ENCODE assay signal across 27 mouse cellular contexts in genomic region chr1:192312998-192313397, GRCm38 (mm10).
DNase-seq lines count a peak whose midpoint lies in the region; ATAC-seq lines count a peak whose summit lies in the region.
"Had no signal": no experiment of that assay in that cellular context is flagged by ENCODE, and none has a peak within 500 bp of the region (broad histone marks: within the 10 kb centered on the region; RNA-seq: fewer than 3 reads in every experiment).

No protein-coding gene starts in this region.

- H3K9me3 ChIP-seq in heart, embryonic 10.5 days = no peaks in the 10 kb centered on the region
- no peaks in the 10 kb centered on the region for H3K9me3 ChIP-seq in lung, embryonic 15.5 days
- no peaks in the 10 kb centered on the region for H3K9me3 ChIP-seq in neural tube, embryonic 12.5 days
- H3K9me3 ChIP-seq: forebrain, embryonic 15.5 days; midbrain, embryonic 12.5 days had no signal

- DNase-seq in heart, adult 11 months = peak; percentile 49
- no peak for DNase-seq in heart, embryonic 10.5 days (ENCODE audit: low spot score)
- no peak for DNase-seq in lung, adult 18-20 months
- DNase-seq in neural tube, embryonic 10.5 days (ENCODE audit: extremely low spot score, low spot score) = no peak
- DNase-seq in cerebellum, adult 18-20 months = no peak
- no peak for DNase-seq in cerebellum, adult 9-10 months
- DNase-seq: adrenal gland, postnatal 25 days; cerebellum, adult 11 months; cerebellum, postnatal 14 days; gastrocnemius, postnatal 10 days; heart, adult 18-20 months; heart, postnatal 14 days; kidney, postnatal 36 days; left cerebral cortex, postnatal 4 days; lung, embryonic 14.5 days; thymus, adult 18-20 months; thymus, postnatal 36 days had no signal

- H3K4me1 ChIP-seq in heart, embryonic 10.5 days = peaks cover 14% of the 10 kb centered on the region
- H3K4me1 ChIP-seq in lung, embryonic 15.5 days = peaks cover 23% of the 10 kb centered on the region
- H3K4me1 ChIP-seq in neural tube, embryonic 12.5 days = peaks cover 15% of the 10 kb centered on the region; the same call in 1 of the 2 replicates

- H3K27ac ChIP-seq in heart, embryonic 10.5 days = no peak overlapping the region
- peak overlapping the region; percentile 19; the same call in 1 of the 2 replicates for H3K27ac ChIP-seq in lung, embryonic 15.5 days
- no peak overlapping the region for H3K27ac ChIP-seq in neural tube, embryonic 12.5 days
- H3K27ac ChIP-seq: heart, embryonic 13.5 days; hindbrain, postnatal 0 days; macrophage; midbrain, embryonic 12.5 days had no signal

- H3K27me3 ChIP-seq in heart, embryonic 10.5 days (ENCODE audit: insufficient read depth, poor library complexity, severe bottlenecking) = no peaks in the 10 kb centered on the region
- no peaks in the 10 kb centered on the region for H3K27me3 ChIP-seq in lung, embryonic 15.5 days
- no peaks in the 10 kb centered on the region for H3K27me3 ChIP-seq in neural tube, embryonic 12.5 days (replicated peaks)
- H3K27me3 ChIP-seq: forebrain, embryonic 15.5 days; heart, embryonic 13.5 days; midbrain, embryonic 12.5 days had no signal

- 82% methylated on average over 4 of the region's 4 CpGs for WGBS in heart, embryonic 10.5 days
- 63% methylated on average over 4 of the region's 4 CpGs for WGBS in lung, embryonic 15.5 days
- WGBS in neural tube, embryonic 12.5 days = 28% methylated on average over 4 of the region's 4 CpGs

- H3K4me3 ChIP-seq in heart, embryonic 10.5 days = no peak overlapping the region
- no peak overlapping the region for H3K4me3 ChIP-seq in lung, embryonic 15.5 days
- no peak overlapping the region for H3K4me3 ChIP-seq in neural tube, embryonic 12.5 days
- H3K4me3 ChIP-seq: forebrain, embryonic 15.5 days; heart, embryonic 13.5 days; midbrain, embryonic 12.5 days had no signal

- no peaks in the 10 kb centered on the region for H3K36me3 ChIP-seq in heart, embryonic 10.5 days
- no peaks in the 10 kb centered on the region for H3K36me3 ChIP-seq in lung, embryonic 15.5 days
- no peaks in the 10 kb centered on the region for H3K36me3 ChIP-seq in neural tube, embryonic 12.5 days
- H3K36me3 ChIP-seq: forebrain, embryonic 15.5 days; heart, embryonic 13.5 days; midbrain, embryonic 12.5 days had no signal

- ATAC-seq in lung, embryonic 15.5 days (ENCODE audit: borderline replicate concordance, extremely low read depth, low FRiP score, low TSS enrichment) = no peak
- ATAC-seq in neural tube, embryonic 12.5 days (ENCODE audit: low FRiP score, low read depth) = peak; percentile 58; the same call in 1 of the 2 replicates
- ATAC-seq: CD4-positive, CD25-positive, alpha-beta regulatory T cell, adult 4 months; forebrain, embryonic 15.5 days; hindbrain, postnatal 0 days; intestine, embryonic 16.5 days had no signal

- H3K9ac ChIP-seq in lung, embryonic 15.5 days = no peak overlapping the region
- H3K9ac ChIP-seq in neural tube, embryonic 12.5 days = no peak overlapping the region
- H3K9ac ChIP-seq: forebrain, embryonic 15.5 days; heart, embryonic 13.5 days; lung, embryonic 14.5 days; midbrain, embryonic 12.5 days had no signal

- H3K4me2 ChIP-seq in lung, embryonic 15.5 days = no peak overlapping the region
- H3K4me2 ChIP-seq in neural tube, embryonic 12.5 days (replicated peaks) = no peak overlapping the region
- H3K4me2 ChIP-seq: forebrain, embryonic 15.5 days; heart, embryonic 13.5 days; liver, embryonic 11.5 days; lung, embryonic 14.5 days; midbrain, embryonic 12.5 days had no signal
